Mouse (Mus musculus): ENCODE results near the gene Cfap20.

Gene Cfap20

GRCm38 (mm10) chr8:95434686-95435439, at the start of gene Cfap20:
Gene Cfap20, minus strand, starts transcription at chr8:95434869.
- CTCF ChIA-PET: no interaction called here

GRCm38 (mm10) chr8:95470008-95470407, 35.3 kb upstream of the Cfap20 start:
- CTCF ChIA-PET: no interaction called here

- CTCF ChIA-PET: interaction anchor here (0.6 kb wide), 1 partner anchor 10 kb away, joined by 4 read pairs; no protein-coding TSS in a partner anchor
Observed at GRCm38 (mm10) chr8:95468995-95469394, 34.3 kb upstream of the Cfap20 start.

- CTCF ChIA-PET: no interaction called here
Observed at GRCm38 (mm10) chr8:95466543-95466942, 31.9 kb upstream of the Cfap20 start.

- CTCF ChIA-PET: no interaction called here
Observed at GRCm38 (mm10) chr8:95452518-95452917, 17.8 kb upstream of the Cfap20 start.

GRCm38 (mm10) chr8:95450271-95450670, 15.6 kb upstream of the Cfap20 start:
- CTCF ChIA-PET: no interaction called here

GRCm38 (mm10) chr8:95447661-95448060, 13.0 kb upstream of the Cfap20 start:
- CTCF ChIA-PET: no interaction called here

GRCm38 (mm10) chr8:95445042-95445441, 10.4 kb upstream of the Cfap20 start:
- CTCF ChIA-PET: no interaction called here

- CTCF ChIA-PET: interaction anchor here (0.7 kb wide), 1 partner anchor 63 kb away, joined by 3 read pairs; no protein-coding TSS in a partner anchor
Observed at GRCm38 (mm10) chr8:95441491-95442039, 6.9 kb upstream of the Cfap20 start.

GRCm38 (mm10) chr8:95440168-95440709, 5.6 kb upstream of the Cfap20 start:
- CTCF ChIA-PET: no interaction called here

GRCm38 (mm10) chr8:95439421-95439820, 4.8 kb upstream of the Cfap20 start:
- CTCF ChIA-PET: no interaction called here

- CTCF ChIA-PET: no interaction called here
Observed at GRCm38 (mm10) chr8:95437341-95437992, 2.8 kb upstream of the Cfap20 start.

- CTCF ChIA-PET: interaction anchor here (0.6 kb wide), 1 partner anchor 1176 kb away, joined by 20 read pairs; no protein-coding TSS in a partner anchor
Observed at GRCm38 (mm10) chr8:95435930-95436329, 1.3 kb upstream of the Cfap20 start.

GRCm38 (mm10) chr8:95435471-95435870, 802 bp upstream of the Cfap20 start:
- CTCF ChIA-PET: no interaction called here

- CTCF ChIA-PET: no interaction called here
Observed at GRCm38 (mm10) chr8:95434233-95434632, 436 bp downstream of the Cfap20 start.

GRCm38 (mm10) chr8:95433124-95433523, 1.5 kb downstream of the Cfap20 start:
- CTCF ChIA-PET: no interaction called here

- CTCF ChIA-PET: no interaction called here
Observed at GRCm38 (mm10) chr8:95432471-95432870, 2.2 kb downstream of the Cfap20 start.

GRCm38 (mm10) chr8:95429945-95430344, 4.7 kb downstream of the Cfap20 start:
- CTCF ChIA-PET: no interaction called here

GRCm38 (mm10) chr8:95427594-95428535, 6.8 kb downstream of the Cfap20 start:
- CTCF ChIA-PET: interaction anchor here (1.6 kb wide), 1 partner anchor 95 kb away, joined by 3 read pairs; no protein-coding TSS in a partner anchor

- CTCF ChIA-PET: interaction anchor here (0.5 to 1.6 kb wide), 2 partner anchors 94 to 150 kb away, joined by 3 read pairs; no protein-coding TSS in a partner anchor
Observed at GRCm38 (mm10) chr8:95426781-95427281, 7.8 kb downstream of the Cfap20 start.

- CTCF ChIA-PET: no interaction called here
Observed at GRCm38 (mm10) chr8:95424682-95425081, 10.0 kb downstream of the Cfap20 start.
